Mouse (Mus musculus): ENCODE data around the gene Tln2.

DNA sequence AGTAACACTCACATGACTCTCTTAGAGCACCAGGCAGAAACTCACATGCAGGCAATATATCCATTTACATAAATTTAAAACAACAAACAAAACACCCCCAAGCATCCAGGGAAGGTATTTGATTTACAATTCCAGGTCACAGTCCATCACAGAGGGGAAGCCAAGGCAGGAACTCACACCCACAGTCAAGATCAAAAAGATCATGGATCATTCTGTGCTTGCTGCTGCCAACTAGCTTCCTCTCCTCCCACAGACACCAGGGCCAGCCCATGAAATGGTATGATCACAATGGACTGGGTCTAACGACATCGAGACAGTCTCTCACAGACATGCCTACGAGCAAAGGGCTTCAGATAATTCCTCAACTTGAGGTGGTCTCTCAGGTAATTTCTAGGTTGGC, 70.1 kb downstream of the Tln2 start:
- TF ChIP-seq CTCF (IDR thresholded peaks at IDR 0.05; ENCODE audit: insufficient read depth, low read depth, low read length) (no peak), POLR2A (IDR thresholded peaks at IDR 0.05; ENCODE audit: insufficient read depth, low read depth, low read length) (no peak)

Measured in olfactory bulb, adult 2 months (tissue).